Mouse (Mus musculus): Measurements from ENCODE around the gene Gpd1. TPM values are rescaled to one million over a fixed set of nuclear protein-coding genes. Genes with fewer than 3 reads are reported as not detected.
"Not testable (repeated sequence)": the region's sequence is repeated elsewhere in the genome, so short reads cannot be mapped to it uniquely, and the experiment has no call there.

Gpd1 gene
- polyA plus RNA-seq, 1 experiment: 116 TPM

GRCm38 (mm10) chr15:99700219-99701106 is 16.9 kb upstream of the Gpd1 start:
- DNase-seq (ENCODE audit: low read depth, low spot score): no peak
- 47% methylated on average over 18 of the region's 18 CpGs for WGBS

- 34% methylated on average over 16 of the region's 16 CpGs for WGBS
- DNase-seq (ENCODE audit: low read depth, low spot score): not testable (repeated sequence)
These were observed 15.7 kb upstream of the Gpd1 start for GRCm38 (mm10) chr15:99701640-99701998.

GRCm38 (mm10) chr15:99701999-99702900 is 15.1 kb upstream of the Gpd1 start, which contains the start of gene Smarcd1:
Gene Smarcd1 (plus strand): TSS chr15:99702129.
- no peak for DNase-seq (ENCODE audit: low read depth, low spot score)
- WGBS: under 1% methylated on average over 65 of the region's 71 CpGs

GRCm38 (mm10) chr15:99703104-99703503 is 14.2 kb upstream of the Gpd1 start:
- no peak for DNase-seq (ENCODE audit: low read depth, low spot score)
- WGBS: 77% methylated on average over 9 of the region's 9 CpGs

- 77% methylated on average over 5 of the region's 5 CpGs for WGBS
These were observed 13.7 kb upstream of the Gpd1 start for GRCm38 (mm10) chr15:99703676-99704040.

GRCm38 (mm10) chr15:99704041-99704681 is 13.2 kb upstream of the Gpd1 start:
- WGBS: 44% methylated on average over 23 of the region's 23 CpGs
- DNase-seq (ENCODE audit: low read depth, low spot score): no peak

More at GRCm38 (mm10) chr15:99703676-99704040, 13.7 kb upstream of the Gpd1 start:
- DNase-seq (ENCODE audit: low read depth, low spot score): no peak

- 83% methylated on average over 7 of the region's 7 CpGs for WGBS
These were observed 12.4 kb upstream of the Gpd1 start for GRCm38 (mm10) chr15:99704881-99705280.

GRCm38 (mm10) chr15:99705440-99706048 is 11.8 kb upstream of the Gpd1 start, which contains the start of gene Gm17349:
Gene Gm17349 (minus strand): TSS chr15:99705490.
- no peak for DNase-seq (ENCODE audit: low read depth, low spot score)
- WGBS: 69% methylated on average over 11 of the region's 11 CpGs

More at GRCm38 (mm10) chr15:99704881-99705280, 12.4 kb upstream of the Gpd1 start:
- no peak for DNase-seq (ENCODE audit: low read depth, low spot score)

- 95% methylated on average over 13 of the region's 13 CpGs for WGBS
- no peak for DNase-seq (ENCODE audit: low read depth, low spot score)
These were observed 9.1 kb upstream of the Gpd1 start for GRCm38 (mm10) chr15:99708176-99708575.

- 90% methylated on average over 10 of the region's 10 CpGs for whole genome bisulfite sequencing
- no peak for DNase-seq (ENCODE audit: low read depth, low spot score)
These were observed 6.8 kb upstream of the Gpd1 start for GRCm38 (mm10) chr15:99710221-99711190.

GRCm38 (mm10) chr15:99711491-99711890 is 5.8 kb upstream of the Gpd1 start:
- DNase-seq (ENCODE audit: low read depth, low spot score): no peak
- 37% methylated on average over 3 of the region's 3 CpGs for WGBS

- WGBS: 48% methylated on average over 13 of the region's 13 CpGs
These were observed 4.4 kb upstream of the Gpd1 start for GRCm38 (mm10) chr15:99712666-99713559.

GRCm38 (mm10) chr15:99713569-99713968 is 3.7 kb upstream of the Gpd1 start:
- WGBS: 83% methylated on average over 3 of the region's 3 CpGs

More at GRCm38 (mm10) chr15:99712666-99713559, 4.4 kb upstream of the Gpd1 start:
- DNase-seq (ENCODE audit: low read depth, low spot score): no peak

GRCm38 (mm10) chr15:99714206-99714605 is 3.1 kb upstream of the Gpd1 start:
- WGBS: 72% methylated on average over 4 of the region's 4 CpGs
- no peak for DNase-seq (ENCODE audit: low read depth, low spot score)

More at GRCm38 (mm10) chr15:99713569-99713968, 3.7 kb upstream of the Gpd1 start:
- no peak for DNase-seq (ENCODE audit: low read depth, low spot score)

- WGBS: 54% methylated on average over 7 of the region's 7 CpGs
- no peak for DNase-seq (ENCODE audit: low read depth, low spot score)
These were observed 2.5 kb upstream of the Gpd1 start for GRCm38 (mm10) chr15:99714858-99715257.

- no peak for DNase-seq (ENCODE audit: low read depth, low spot score)
- 51% methylated on average over 13 of the region's 13 CpGs for WGBS
These were observed 1.9 kb upstream of the Gpd1 start for GRCm38 (mm10) chr15:99715361-99715865.

Measured in large intestine, adult 2 months (tissue).